In genomic region chr12:83630936-83631335, GRCm38 (mm10) we compare ENCODE assay signal across 7 mouse cellular contexts. TPM values are rescaled to one million over a fixed set of nuclear protein-coding genes. Genes with fewer than 3 reads are reported as not detected.
DNase-seq lines count a peak whose midpoint lies in the region; ATAC-seq and TF ChIP-seq lines count a peak whose summit lies in the region.
"Not testable (repeated sequence)": the region's sequence is repeated elsewhere in the genome, so short reads cannot be mapped to it uniquely, and the experiment has no call there.

Rbm25 (plus strand) TSS chr12:83631236.

- TF ChIP-seq CTCF in bone marrow, adult 2 months (IDR thresholded peaks at IDR 0.05; ENCODE audit: control insufficient read depth, insufficient read depth, low read length); hindbrain, postnatal 0 days (IDR thresholded peaks at IDR 0.05; ENCODE audit: low read depth); left cerebral cortex, adult 2 months (IDR thresholded peaks at IDR 0.05); liver, postnatal 0 days (IDR thresholded peaks at IDR 0.05; ENCODE audit: low read depth): not testable (repeated sequence)

- H3K27me3 ChIP-seq in forebrain, embryonic 13.5 days; heart, embryonic 11.5 days (ENCODE audit: control insufficient read depth, insufficient read depth, low read length); hindbrain, postnatal 0 days (ENCODE audit: insufficient read depth, low read length); liver, postnatal 0 days (ENCODE audit: insufficient read depth, low read length); myocyte (ENCODE audit: control insufficient read depth, insufficient read depth, insufficient read length): not testable (repeated sequence)

- H3K4me1 ChIP-seq in bone marrow, adult 2 months (ENCODE audit: control insufficient read depth, insufficient read depth, low read length); heart, embryonic 11.5 days (ENCODE audit: control insufficient read depth, insufficient read depth, low read length); hindbrain, postnatal 0 days (ENCODE audit: insufficient read depth, low read length); liver, postnatal 0 days (ENCODE audit: insufficient read depth): not testable (repeated sequence)
- peaks cover 12% of the 10 kb centered on the region for H3K4me1 ChIP-seq in forebrain, embryonic 13.5 days

- not testable (repeated sequence) for TF ChIP-seq POLR2A in bone marrow, adult 2 months (IDR thresholded peaks at IDR 0.05; ENCODE audit: borderline replicate concordance, control insufficient read depth, low read depth, low read length); myocyte (IDR thresholded peaks at IDR 0.05; ENCODE audit: insufficient read length, low read depth)

- ATAC-seq in forebrain, embryonic 13.5 days; heart, embryonic 11.5 days (replicated peaks; ENCODE audit: insufficient number of reproducible peaks, low FRiP score, low TSS enrichment); hindbrain, postnatal 0 days; liver, postnatal 0 days: not testable (repeated sequence)

- H3K27ac ChIP-seq in bone marrow, adult 2 months (ENCODE audit: control insufficient read depth, insufficient read depth, low read depth, low read length, poor library complexity): peak within 1 kb of the TSS; percentile 95
- peak within 1 kb of the TSS; percentile 95 for H3K27ac ChIP-seq in forebrain, embryonic 13.5 days
- peak within 1 kb of the TSS; percentile 95 for H3K27ac ChIP-seq in heart, embryonic 11.5 days (ENCODE audit: low read depth, low read length)
- peak within 1 kb of the TSS; percentile 96 for H3K27ac ChIP-seq in hindbrain, postnatal 0 days
- peak within 1 kb of the TSS; percentile 97 for H3K27ac ChIP-seq in left cerebral cortex, adult 2 months
- H3K27ac ChIP-seq in liver, postnatal 0 days (ENCODE audit: low read depth): peak within 1 kb of the TSS; percentile 91

- H3K4me3 ChIP-seq in bone marrow, adult 2 months (replicated peaks; ENCODE audit: control insufficient read depth, low read depth, low read length): peak within 1 kb of the TSS; percentile 78
- H3K4me3 ChIP-seq in forebrain, embryonic 13.5 days: peak within 1 kb of the TSS; percentile 97
- peak within 1 kb of the TSS; percentile 60 for H3K4me3 ChIP-seq in heart, embryonic 11.5 days (ENCODE audit: low read depth, low read length)
- H3K4me3 ChIP-seq in hindbrain, postnatal 0 days (ENCODE audit: low read length): peak within 1 kb of the TSS; percentile 97
- H3K4me3 ChIP-seq in left cerebral cortex, adult 2 months: peak within 1 kb of the TSS; percentile 79
- H3K4me3 ChIP-seq in liver, postnatal 0 days (ENCODE audit: low read depth, low read length): peak within 1 kb of the TSS; percentile 95
- peak within 1 kb of the TSS; percentile 61 for H3K4me3 ChIP-seq in myocyte

- not testable (repeated sequence) for TF ChIP-seq EP300 in liver, postnatal 0 days (IDR thresholded peaks at IDR 0.05; ENCODE audit: low read depth)

- intact Hi-C loops in left cerebral cortex, adult 2 months (cut with DNase I): loop anchor here (5.0 kb wide), 2 partner anchors 34 to 56 kb away; partner anchors contain the start of genes Psen1 and Zfyve1

- H3ac ChIP-seq in myocyte (ENCODE audit: control insufficient read depth, insufficient read length): peak within 1 kb of the TSS; percentile 79

- WGBS in bone marrow, adult 2 months: no CpG with 5 or more reads among the region's 5 CpGs
- no CpG with 5 or more reads among the region's 5 CpGs for WGBS in forebrain, embryonic 13.5 days
- WGBS in heart, embryonic 11.5 days (ENCODE audit: insufficient replicate concordance): no CpG with 5 or more reads among the region's 5 CpGs
- no CpG with 5 or more reads among the region's 5 CpGs for WGBS in hindbrain, postnatal 0 days
- WGBS in liver, postnatal 0 days (ENCODE audit: insufficient replicate concordance): no CpG with 5 or more reads among the region's 5 CpGs

- H3K9me3 ChIP-seq in forebrain, embryonic 13.5 days (replicated peaks); heart, embryonic 11.5 days (replicated peaks; ENCODE audit: control insufficient read depth, low read length); hindbrain, postnatal 0 days (ENCODE audit: low read length); liver, postnatal 0 days (ENCODE audit: low read length): not testable (repeated sequence)

- H3K36me3 ChIP-seq in forebrain, embryonic 13.5 days (ENCODE audit: poor library complexity, severe bottlenecking); heart, embryonic 11.5 days (ENCODE audit: control insufficient read depth, insufficient read depth, low read length); hindbrain, postnatal 0 days (ENCODE audit: insufficient read depth, low read length); liver, postnatal 0 days (replicated peaks; ENCODE audit: insufficient read depth, low read length); myocyte (ENCODE audit: control insufficient read depth, insufficient read depth): not testable (repeated sequence)

- H3K79me2 ChIP-seq in myocyte (ENCODE audit: control insufficient read depth, insufficient read depth): peaks cover 41% of the 10 kb centered on the region

- DNase-seq in hindbrain, postnatal 0 days (ENCODE audit: low spot score); left cerebral cortex, adult 2 months (ENCODE audit: extremely low spot score in 1 of 2, low spot score in 2 of 2); liver, postnatal 0 days: not testable (repeated sequence)

- peak within 1 kb of the TSS; percentile 98 for H3K9ac ChIP-seq in forebrain, embryonic 13.5 days
- peak within 1 kb of the TSS; percentile 92 for H3K9ac ChIP-seq in heart, embryonic 11.5 days (ENCODE audit: low read depth, low read length)
- peak within 1 kb of the TSS; percentile 94 for H3K9ac ChIP-seq in hindbrain, postnatal 0 days (replicated peaks; ENCODE audit: low read length)
- H3K9ac ChIP-seq in liver, postnatal 0 days (replicated peaks): peak within 1 kb of the TSS; percentile 97

- H3K4me2 ChIP-seq in forebrain, embryonic 13.5 days: peak within 1 kb of the TSS; percentile 69
- peak within 1 kb of the TSS; percentile 71 for H3K4me2 ChIP-seq in heart, embryonic 11.5 days
- H3K4me2 ChIP-seq in hindbrain, postnatal 0 days (ENCODE audit: low read depth, low read length): peak within 1 kb of the TSS; percentile 63
- H3K4me2 ChIP-seq in liver, postnatal 0 days (ENCODE audit: low read depth, low read length): peak within 1 kb of the TSS; percentile 85
- peak within 1 kb of the TSS; percentile 80 for H3K4me2 ChIP-seq in myocyte (ENCODE audit: low read depth)

RNA-seq across cellular contexts. Expression of gene Rbm25, which starts in this region (rescaled TPM):
- 159 and 182 TPM in 2 replicates for polyA plus RNA-seq in bone marrow, adult 2 months (2011; ENCODE audit: insufficient read depth, insufficient read length, low replicate concordance, missing spikeins)
- polyA plus RNA-seq in forebrain, embryonic 13.5 days (2015; fragmentation: Nextera tagmentation; extraction: Ambion mirVana): 329 and 335 TPM in 2 replicates
- polyA plus RNA-seq in heart, embryonic 11.5 days (2014; fragmentation: Nextera tagmentation; extraction: Ambion mirVana): 167 and 184 TPM in 2 replicates
- 54.1 and 65.1 TPM in 2 replicates for total RNA-seq in hindbrain, postnatal 0 days (2014; rRNA removed)
- 230 and 235 TPM in 2 replicates for polyA plus RNA-seq in hindbrain, postnatal 0 days (2015; fragmentation: Nextera tagmentation; extraction: Ambion mirVana)
- 100 to 1,000 TPM; 109 to 127 TPM for total RNA-seq in left cerebral cortex, adult 2 months (2021)
- 81.7 and 85.0 TPM in 2 replicates for polyA plus RNA-seq in liver, postnatal 0 days (2015; fragmentation: Nextera tagmentation; extraction: Ambion mirVana)
- polyA plus RNA-seq in myocyte (2012; fragmentation: generic; extraction: Trizol): 17.6 TPM
